Mouse (Mus musculus): ENCODE results near the gene Ppp1r1c. TPM values are rescaled to one million over a fixed set of nuclear protein-coding genes. Genes with fewer than 3 reads are reported as not detected.
A peak's percentile ranks its signal among the peaks of the same experiment; 100 is the strongest.
"Not testable (repeated sequence)": the region's sequence is repeated elsewhere in the genome, so short reads cannot be mapped to it uniquely, and the experiment has no call there.

Ppp1r1c gene
- total RNA-seq, 2 experiments from 2014 or later, result not detected

GRCm38 (mm10) chr2:79744164-79744563 is 36.6 kb downstream of the Ppp1r1c start:
- DNase-seq, result no peak

- no peak for DNase-seq
These were observed 44.1 kb downstream of the Ppp1r1c start for GRCm38 (mm10) chr2:79751685-79752084.

GRCm38 (mm10) chr2:79760018-79760417 is 52.4 kb downstream of the Ppp1r1c start:
- DNase-seq, result peak; percentile 27 to 34

- no peak for DNase-seq
These were observed 55.3 kb downstream of the Ppp1r1c start for GRCm38 (mm10) chr2:79762723-79763388.

GRCm38 (mm10) chr2:79765032-79765431 is 57.5 kb downstream of the Ppp1r1c start:
- no peak for DNase-seq

- DNase-seq, result no peak
These were observed 58.1 kb downstream of the Ppp1r1c start for GRCm38 (mm10) chr2:79765723-79766122.

- DNase-seq, result no peak
These were observed 61.0 kb downstream of the Ppp1r1c start for GRCm38 (mm10) chr2:79768625-79769024.

GRCm38 (mm10) chr2:79770307-79770706 is 62.7 kb downstream of the Ppp1r1c start:
- DNase-seq, result no peak

GRCm38 (mm10) chr2:79774372-79774771 is 66.8 kb downstream of the Ppp1r1c start:
- DNase-seq, result peak; percentile 38 to 62

- DNase-seq, result no peak
These were observed 70.2 kb downstream of the Ppp1r1c start for GRCm38 (mm10) chr2:79777801-79778200.

- no peak for DNase-seq
These were observed 73.2 kb downstream of the Ppp1r1c start for GRCm38 (mm10) chr2:79780772-79781171.

- DNase-seq, result no peak
These were observed 78.1 kb downstream of the Ppp1r1c start for GRCm38 (mm10) chr2:79785541-79786134.

- no peak for DNase-seq
These were observed 78.9 kb downstream of the Ppp1r1c start for GRCm38 (mm10) chr2:79786467-79786866.

- no peak for DNase-seq
These were observed 85.6 kb downstream of the Ppp1r1c start for GRCm38 (mm10) chr2:79793186-79793585.

- no peak for DNase-seq
These were observed 89.9 kb downstream of the Ppp1r1c start for GRCm38 (mm10) chr2:79797444-79797843.

GRCm38 (mm10) chr2:79798627-79799026 is 91.0 kb downstream of the Ppp1r1c start:
- no peak for DNase-seq

GRCm38 (mm10) chr2:79815708-79816484 is 108.3 kb downstream of the Ppp1r1c start:
- DNase-seq, result no peak

- no peak for DNase-seq
These were observed 112.0 kb downstream of the Ppp1r1c start for GRCm38 (mm10) chr2:79819543-79819942.

- no peak for DNase-seq
These were observed 118.3 kb downstream of the Ppp1r1c start for GRCm38 (mm10) chr2:79825853-79826252.

GRCm38 (mm10) chr2:79839090-79839489 is 131.5 kb downstream of the Ppp1r1c start:
- no peak for DNase-seq

- DNase-seq, result no peak
These were observed 131.9 kb downstream of the Ppp1r1c start for GRCm38 (mm10) chr2:79839513-79839912.

- not testable (repeated sequence) for DNase-seq
These were observed 139.8 kb downstream of the Ppp1r1c start for GRCm38 (mm10) chr2:79847396-79847795.

- no peak for DNase-seq
These were observed 149.3 kb downstream of the Ppp1r1c start for GRCm38 (mm10) chr2:79856874-79857273.

Data from layer of hippocampus, postnatal 36 days (tissue).